Mouse (Mus musculus) heart, postnatal 0 days (tissue): ENCODE results near the gene Dnah11. TPM values are rescaled to one million over a fixed set of nuclear protein-coding genes. Genes with fewer than 3 reads are reported as not detected.
"Not testable (repeated sequence)": the region's sequence is repeated elsewhere in the genome, so short reads cannot be mapped to it uniquely, and the experiment has no call there.

ENCODE experiments used
- ATAC-seq: fragments of 200-750 bp; cut with Nextera tagmentation; 2 replicates; pipeline ENCODE4 v1.8.0; 2017; ENCODE audit warnings: low read depth, moderate number of reproducible peaks, moderate library complexity; ENCODE audit not compliant: insufficient read depth
- DNase-seq: peaks from one replicate; pipeline ENCODE4 v3.0.0-alpha.2; 2016; ENCODE audit warnings: low spot score
- H3K27ac ChIP-seq: fragments of 300-500 bp; sonication (generic); 2 replicates; pipeline ENCODE4 v1.5.1; 2014; ENCODE audit warnings: low read depth, mild to moderate bottlenecking
- H3K27me3 ChIP-seq: fragments of 300-500 bp; sonication (generic); 2 replicates; pipeline ENCODE4 v1.6.1; 2014; ENCODE audit warnings: low read length, mixed read lengths; ENCODE audit not compliant: control insufficient read depth, insufficient read depth
- H3K36me3 ChIP-seq: fragments of 300-500 bp; sonication (generic); replicated peaks from 2 replicates; pipeline ENCODE4 v1.6.1; 2014; ENCODE audit warnings: low read length, mixed read lengths; ENCODE audit not compliant: control insufficient read depth, insufficient read depth
- H3K4me1 ChIP-seq: fragments of 300-500 bp; sonication (generic); 2 replicates; pipeline ENCODE4 v1.6.1; 2014; ENCODE audit warnings: antibody characterized with exemption; ENCODE audit not compliant: control insufficient read depth, insufficient read depth
- H3K4me2 ChIP-seq: fragments of 300-500 bp; sonication (generic); 2 replicates; pipeline ENCODE4 v1.6.1; 2014; ENCODE audit warnings: low read depth, mild to moderate bottlenecking, low read length, moderate library complexity
- H3K4me3 ChIP-seq: fragments of 300-500 bp; sonication (generic); 2 replicates; pipeline ENCODE4 v1.5.1; 2014; ENCODE audit warnings: low read depth, low read length
- H3K9ac ChIP-seq: fragments of 300-500 bp; sonication (generic); replicated peaks from 2 replicates; pipeline ENCODE4 v1.6.1; 2014; ENCODE audit warnings: low read depth, low read length, mixed read lengths
- H3K9me3 ChIP-seq: fragments of 300-500 bp; sonication (generic); replicated peaks from 2 replicates; pipeline ENCODE4 v1.6.1; 2016; ENCODE audit warnings: low read length; ENCODE audit not compliant: control insufficient read depth
- CTCF ChIP-seq: IDR thresholded peaks from 2 replicates; pipeline ENCODE4 v1.5.1; 2016; ENCODE audit warnings: antibody characterized with exemption, control low read depth, low read depth
- EP300 ChIP-seq: IDR thresholded peaks from 2 replicates; pipeline ENCODE4 v1.6.1; 2016; ENCODE audit warnings: antibody characterized with exemption, low read depth
- WGBS: fragments of 180-500 bp; shearing (Covaris S2); extraction: QIAGEN DNeasy Blood & Tissue Kit; methylation state at CpG from one replicate; pipeline ENCODE4 v1.1.7; 2014; 5-methylcytosine and 5-hydroxymethylcytosine counted together
- polyA plus RNA-seq: library from polyadenylated mRNA; unstranded; fragments of >200 nt; fragmentation: Nextera tagmentation; extraction: Ambion mirVana; gene quantifications from 2 replicates; pipeline ENCODE4 v1.2.1, GENCODE M21; 2015
- total RNA-seq: library from RNA; depleted of rRNA; stranded (reverse); fragments of >200 nt; gene quantifications from 2 replicates; pipeline ENCODE4 v1.2.3, GENCODE M21; 2014; ENCODE audit warnings: low replicate concordance

Dnah11 gene
- total and polyA plus RNA-seq, 2 experiments from 2014 or later: not detected

GRCm38 (mm10) chr12:117929768-117930167, 269.1 kb downstream of the Dnah11 start:
- Histone ChIP-seq H3K4me3 (no peak overlapping the region), H3K9ac (no peak overlapping the region), H3K4me1 (no peaks in the 10 kb centered on the region), H3K27me3 (no peaks in the 10 kb centered on the region), H3K9me3 (no peaks in the 10 kb centered on the region), H3K36me3 (no peaks in the 10 kb centered on the region), H3K4me2 (no peak overlapping the region), H3K27ac (no peak overlapping the region)
- TF ChIP-seq EP300: no peak
- TF ChIP-seq CTCF: no peak
- DNase-seq (no peak), ATAC-seq (no peak)
- WGBS: 86% methylated on average over 4 of the region's 4 CpGs

GRCm38 (mm10) chr12:117915826-117916588, 282.8 kb downstream of the Dnah11 start:
- DNase-seq (no peak), ATAC-seq (no peak)
- Histone ChIP-seq H3K9me3 (no peaks in the 10 kb centered on the region), H3K27me3 (no peaks in the 10 kb centered on the region), H3K4me1 (no peaks in the 10 kb centered on the region), H3K27ac (no peak overlapping the region), H3K9ac (no peak overlapping the region), H3K4me3 (no peak overlapping the region), H3K4me2 (no peak overlapping the region), H3K36me3 (no peaks in the 10 kb centered on the region)
- WGBS: 67% methylated on average over 10 of the region's 10 CpGs
- TF ChIP-seq CTCF (no peak), EP300 (no peak)

GRCm38 (mm10) chr12:117914613-117915245, 284.1 kb downstream of the Dnah11 start:
- H3K4me3 ChIP-seq: no peak overlapping the region
- H3K9ac ChIP-seq: no peak overlapping the region
- WGBS: 41% methylated on average over 10 of the region's 10 CpGs
- H3K4me1 ChIP-seq: no peaks in the 10 kb centered on the region
- H3K27ac ChIP-seq: no peak overlapping the region
- ATAC-seq: no peak
- TF ChIP-seq EP300: no peak
- no peak for DNase-seq
- no peaks in the 10 kb centered on the region for H3K36me3 ChIP-seq
- no peaks in the 10 kb centered on the region for H3K9me3 ChIP-seq
- no peaks in the 10 kb centered on the region for H3K27me3 ChIP-seq
- H3K4me2 ChIP-seq: no peak overlapping the region

GRCm38 (mm10) chr12:117911396-117911795, 287.4 kb downstream of the Dnah11 start:
- Histone ChIP-seq H3K4me3 (no peak overlapping the region), H3K27ac (no peak overlapping the region), H3K9me3 (no peaks in the 10 kb centered on the region), H3K27me3 (no peaks in the 10 kb centered on the region), H3K9ac (no peak overlapping the region), H3K36me3 (no peaks in the 10 kb centered on the region), H3K4me1 (no peaks in the 10 kb centered on the region), H3K4me2 (no peak overlapping the region)
- no peak for TF ChIP-seq CTCF
- no peak for TF ChIP-seq EP300
- 54% methylated on average over 1 of the region's 1 CpGs for WGBS
- DNase-seq (no peak), ATAC-seq (no peak)

GRCm38 (mm10) chr12:117905232-117905840, 293.5 kb downstream of the Dnah11 start:
- H3K4me2 ChIP-seq, H3K27ac ChIP-seq, ATAC-seq, H3K27me3 ChIP-seq, H3K4me1 ChIP-seq, H3K9ac ChIP-seq, H3K9me3 ChIP-seq, H3K36me3 ChIP-seq, DNase-seq, H3K4me3 ChIP-seq: not testable (repeated sequence)
- 77% methylated on average over 4 of the region's 4 CpGs for WGBS
